Mouse (Mus musculus): ENCODE results near the gene Nupl1. TPM values are rescaled to one million over a fixed set of nuclear protein-coding genes. Genes with fewer than 3 reads are reported as not detected.

The Nupl1 gene
- polyA plus RNA-seq, 1 experiment: not detected

- Histone ChIP-seq H3K27ac (ENCODE audit: insufficient read depth, low read length) (peak overlapping the region; percentile 22), H3K27me3 (ENCODE audit: control insufficient read depth, insufficient read depth, low read length) (no peaks in the 10 kb centered on the region), H3K4me1 (ENCODE audit: control insufficient read depth, insufficient read depth, low read length) (no peaks in the 10 kb centered on the region), H3K4me3 (replicated peaks; ENCODE audit: insufficient read depth, low read depth, low read length) (peak overlapping the region; percentile 81)
- WGBS: 25% methylated on average over 9 of the region's 9 CpGs
- TF ChIP-seq POLR2A (IDR thresholded peaks at IDR 0.05; ENCODE audit: borderline replicate concordance, insufficient read depth, low read length) (no peak), CTCF (IDR thresholded peaks at IDR 0.05; ENCODE audit: borderline replicate concordance, insufficient read depth, low read depth, low read length) (no peak)
- DNase-seq: no peak
Observed at GRCm38 (mm10) chr14:60176469-60176890, 74.8 kb downstream of the Nupl1 start.

GRCm38 (mm10) chr14:60172286-60173055 lies 78.8 kb downstream of the Nupl1 start:
- 51% methylated on average over 12 of the region's 12 CpGs for WGBS
- TF ChIP-seq POLR2A (IDR thresholded peaks at IDR 0.05; ENCODE audit: borderline replicate concordance, insufficient read depth, low read length) (no peak), CTCF (IDR thresholded peaks at IDR 0.05; ENCODE audit: borderline replicate concordance, insufficient read depth, low read depth, low read length) (no peak)
- no peak overlapping the region for H3K4me3 ChIP-seq (replicated peaks; ENCODE audit: insufficient read depth, low read depth, low read length)
- no peak for DNase-seq
- no peaks in the 10 kb centered on the region for H3K27me3 ChIP-seq (ENCODE audit: control insufficient read depth, insufficient read depth, low read length)
- H3K27ac ChIP-seq (ENCODE audit: insufficient read depth, low read length): no peak overlapping the region
- H3K4me1 ChIP-seq (ENCODE audit: control insufficient read depth, insufficient read depth, low read length): no peaks in the 10 kb centered on the region

- H3K4me3 ChIP-seq (replicated peaks; ENCODE audit: insufficient read depth, low read depth, low read length): no peak overlapping the region
- DNase-seq: no peak
- H3K27ac ChIP-seq (ENCODE audit: insufficient read depth, low read length): no peak overlapping the region
- H3K4me1 ChIP-seq (ENCODE audit: control insufficient read depth, insufficient read depth, low read length): no peaks in the 10 kb centered on the region
- 85% methylated on average over 16 of the region's 16 CpGs for WGBS
- TF ChIP-seq CTCF (IDR thresholded peaks at IDR 0.05; ENCODE audit: borderline replicate concordance, insufficient read depth, low read depth, low read length) (no peak), POLR2A (IDR thresholded peaks at IDR 0.05; ENCODE audit: borderline replicate concordance, insufficient read depth, low read length) (no peak)
- no peaks in the 10 kb centered on the region for H3K27me3 ChIP-seq (ENCODE audit: control insufficient read depth, insufficient read depth, low read length)
Observed at GRCm38 (mm10) chr14:60170845-60171610, 80.2 kb downstream of the Nupl1 start.

GRCm38 (mm10) chr14:60163367-60163766 lies 87.9 kb downstream of the Nupl1 start:
- no peak for TF ChIP-seq POLR2A (IDR thresholded peaks at IDR 0.05; ENCODE audit: borderline replicate concordance, insufficient read depth, low read length)
- no peak for TF ChIP-seq CTCF (IDR thresholded peaks at IDR 0.05; ENCODE audit: borderline replicate concordance, insufficient read depth, low read depth, low read length)
- 91% methylated on average over 3 of the region's 3 CpGs for WGBS
- no peaks in the 10 kb centered on the region for H3K4me1 ChIP-seq (ENCODE audit: control insufficient read depth, insufficient read depth, low read length)
- no peak overlapping the region for H3K4me3 ChIP-seq (replicated peaks; ENCODE audit: insufficient read depth, low read depth, low read length)
- DNase-seq: no peak
- H3K27me3 ChIP-seq (ENCODE audit: control insufficient read depth, insufficient read depth, low read length): no peaks in the 10 kb centered on the region; the same call in 1 of the 2 replicates
- no peak overlapping the region for H3K27ac ChIP-seq (ENCODE audit: insufficient read depth, low read length)

GRCm38 (mm10) chr14:60152373-60152772 lies 98.9 kb downstream of the Nupl1 start:
- no peaks in the 10 kb centered on the region for H3K4me1 ChIP-seq (ENCODE audit: control insufficient read depth, insufficient read depth, low read length)
- no peak overlapping the region for H3K27ac ChIP-seq (ENCODE audit: insufficient read depth, low read length)
- WGBS: 87% methylated on average over 11 of the region's 11 CpGs
- H3K4me3 ChIP-seq (replicated peaks; ENCODE audit: insufficient read depth, low read depth, low read length): no peak overlapping the region
- TF ChIP-seq CTCF (IDR thresholded peaks at IDR 0.05; ENCODE audit: borderline replicate concordance, insufficient read depth, low read depth, low read length): no peak
- TF ChIP-seq POLR2A (IDR thresholded peaks at IDR 0.05; ENCODE audit: borderline replicate concordance, insufficient read depth, low read length): no peak
- no peak for DNase-seq
- H3K27me3 ChIP-seq (ENCODE audit: control insufficient read depth, insufficient read depth, low read length): no peaks in the 10 kb centered on the region

- Histone ChIP-seq H3K27me3 (ENCODE audit: control insufficient read depth, insufficient read depth, low read length) (no peaks in the 10 kb centered on the region), H3K4me1 (ENCODE audit: control insufficient read depth, insufficient read depth, low read length) (no peaks in the 10 kb centered on the region), H3K4me3 (replicated peaks; ENCODE audit: insufficient read depth, low read depth, low read length) (no peak overlapping the region), H3K27ac (ENCODE audit: insufficient read depth, low read length) (no peak overlapping the region)
- 63% methylated on average over 3 of the region's 3 CpGs for WGBS
- no peak for TF ChIP-seq POLR2A (IDR thresholded peaks at IDR 0.05; ENCODE audit: borderline replicate concordance, insufficient read depth, low read length)
- no peak for TF ChIP-seq CTCF (IDR thresholded peaks at IDR 0.05; ENCODE audit: borderline replicate concordance, insufficient read depth, low read depth, low read length)
- DNase-seq: no peak
Observed at GRCm38 (mm10) chr14:60148893-60149292, 102.3 kb downstream of the Nupl1 start.

- Histone ChIP-seq H3K27me3 (ENCODE audit: control insufficient read depth, insufficient read depth, low read length) (no peaks in the 10 kb centered on the region), H3K4me1 (ENCODE audit: control insufficient read depth, insufficient read depth, low read length) (no peaks in the 10 kb centered on the region; the same call in 1 of the 2 replicates), H3K27ac (ENCODE audit: insufficient read depth, low read length) (no peak overlapping the region), H3K4me3 (replicated peaks; ENCODE audit: insufficient read depth, low read depth, low read length) (no peak overlapping the region)
- TF ChIP-seq CTCF (IDR thresholded peaks at IDR 0.05; ENCODE audit: borderline replicate concordance, insufficient read depth, low read depth, low read length) (no peak), POLR2A (IDR thresholded peaks at IDR 0.05; ENCODE audit: borderline replicate concordance, insufficient read depth, low read length) (no peak)
- WGBS: 34% methylated on average over 10 of the region's 10 CpGs
- peak in 1 of 2 experiments; percentile 19 for DNase-seq
Observed at GRCm38 (mm10) chr14:60143234-60143633, 108.0 kb downstream of the Nupl1 start.

All from cerebellum, adult 2 months (tissue).